Mouse (Mus musculus): ENCODE measurements around the gene Tm9sf4.

The Tm9sf4 gene

DNA sequence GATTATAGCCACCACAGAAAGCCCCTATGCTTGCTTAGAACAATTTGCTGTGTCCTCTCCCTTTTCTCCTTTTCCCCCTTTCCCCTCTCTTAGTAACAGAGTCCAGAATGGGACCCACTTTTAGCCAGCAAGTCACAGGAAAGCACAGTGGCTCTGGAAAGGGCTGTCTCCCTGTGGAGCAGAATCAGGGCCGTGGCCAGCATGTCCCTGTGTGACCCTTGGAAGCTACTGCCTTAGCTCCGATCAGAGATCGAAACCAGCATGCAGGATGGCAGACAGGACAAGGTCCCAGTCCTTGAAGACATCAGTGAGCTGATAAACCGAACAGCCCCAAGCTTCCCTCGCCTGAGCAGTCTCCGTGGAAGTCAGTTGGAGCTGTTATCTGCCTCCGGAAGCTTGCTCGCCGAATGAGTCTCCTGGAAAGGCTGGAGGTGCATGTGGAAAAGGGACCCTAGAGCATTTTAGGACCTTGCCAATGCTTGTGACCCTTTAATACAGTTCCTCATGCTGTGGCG is 56.8 kb downstream of the Tm9sf4 start:
- no peak for DNase-seq

DNA sequence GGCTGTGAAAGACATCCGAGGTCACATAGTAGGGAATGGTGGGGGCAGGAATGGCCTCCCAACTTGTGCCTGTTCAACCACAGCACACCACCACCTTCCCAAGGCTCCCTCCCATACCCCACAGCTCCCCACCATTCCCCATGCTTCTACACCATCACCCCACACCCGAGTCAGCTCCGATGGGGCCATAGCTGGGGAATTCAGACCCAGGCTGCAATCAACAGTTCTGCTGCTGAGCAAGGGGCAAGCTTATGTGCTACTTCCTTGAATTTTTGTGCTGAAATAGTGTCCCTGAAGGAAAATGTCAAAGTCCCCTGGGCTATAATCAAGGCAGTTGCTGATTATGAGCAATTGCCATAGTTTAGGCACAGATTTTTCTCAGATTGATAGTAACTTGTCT is 57.4 kb downstream of the Tm9sf4 start:
- no peak for DNase-seq

DNA sequence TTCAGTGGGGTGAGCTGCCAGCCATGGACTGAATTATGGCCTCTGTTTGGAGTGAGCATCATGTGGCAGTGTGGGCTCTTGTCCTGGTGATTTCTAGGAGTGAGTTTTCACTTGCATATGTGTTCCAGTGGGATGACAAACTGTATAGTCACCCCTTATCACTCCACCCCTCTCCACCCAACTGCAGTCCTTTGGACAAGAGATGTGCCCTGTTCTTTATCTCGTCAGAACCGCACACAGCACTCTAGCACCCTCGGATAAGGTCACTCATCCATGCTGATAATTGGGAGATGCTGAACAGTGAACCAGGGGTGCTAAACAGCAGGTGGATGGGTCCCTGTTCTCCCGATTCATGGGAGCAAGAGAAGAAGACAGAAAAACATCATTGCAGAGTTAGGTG is 60.5 kb downstream of the Tm9sf4 start:
- DNase-seq, result no peak

DNA sequence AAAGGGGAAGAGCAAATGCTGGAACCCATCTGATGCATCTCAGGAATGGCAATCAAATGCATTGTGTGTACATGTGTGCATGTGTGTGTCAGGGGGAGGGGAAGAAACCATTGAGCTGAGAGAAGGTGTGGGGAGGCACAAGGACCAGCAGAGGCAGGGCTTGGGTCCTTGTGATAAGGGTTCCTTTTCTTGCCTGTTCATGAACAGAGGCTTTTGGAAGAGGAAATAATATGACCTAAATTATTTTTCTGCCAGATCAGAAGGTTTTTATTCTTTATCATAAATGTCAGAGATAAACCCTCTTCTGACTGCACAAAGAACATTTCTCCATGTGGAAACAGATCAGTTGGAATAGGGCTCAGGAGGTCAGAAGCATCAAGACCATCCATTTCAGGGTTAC is 61.0 kb downstream of the Tm9sf4 start:
- no peak for DNase-seq

DNA sequence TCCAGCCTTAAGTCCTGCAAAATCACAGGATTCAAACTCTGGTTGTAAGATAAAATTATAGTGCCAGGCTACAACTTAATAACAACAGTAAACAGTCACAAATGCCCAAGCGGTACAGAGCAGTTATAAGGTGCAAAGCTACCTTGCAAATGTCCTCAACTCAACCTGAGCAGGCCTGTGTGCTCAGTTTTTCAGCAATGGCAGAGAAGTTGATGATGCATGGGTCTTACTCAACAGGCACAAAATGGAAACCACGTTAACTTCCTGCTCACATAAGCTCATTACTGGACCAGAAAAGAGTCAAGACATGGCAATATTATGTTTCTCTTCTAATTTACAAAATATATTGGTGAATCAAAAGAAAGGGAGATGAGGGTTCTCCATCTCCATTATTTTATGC is 61.5 kb downstream of the Tm9sf4 start:
- DNase-seq, result no peak

DNA sequence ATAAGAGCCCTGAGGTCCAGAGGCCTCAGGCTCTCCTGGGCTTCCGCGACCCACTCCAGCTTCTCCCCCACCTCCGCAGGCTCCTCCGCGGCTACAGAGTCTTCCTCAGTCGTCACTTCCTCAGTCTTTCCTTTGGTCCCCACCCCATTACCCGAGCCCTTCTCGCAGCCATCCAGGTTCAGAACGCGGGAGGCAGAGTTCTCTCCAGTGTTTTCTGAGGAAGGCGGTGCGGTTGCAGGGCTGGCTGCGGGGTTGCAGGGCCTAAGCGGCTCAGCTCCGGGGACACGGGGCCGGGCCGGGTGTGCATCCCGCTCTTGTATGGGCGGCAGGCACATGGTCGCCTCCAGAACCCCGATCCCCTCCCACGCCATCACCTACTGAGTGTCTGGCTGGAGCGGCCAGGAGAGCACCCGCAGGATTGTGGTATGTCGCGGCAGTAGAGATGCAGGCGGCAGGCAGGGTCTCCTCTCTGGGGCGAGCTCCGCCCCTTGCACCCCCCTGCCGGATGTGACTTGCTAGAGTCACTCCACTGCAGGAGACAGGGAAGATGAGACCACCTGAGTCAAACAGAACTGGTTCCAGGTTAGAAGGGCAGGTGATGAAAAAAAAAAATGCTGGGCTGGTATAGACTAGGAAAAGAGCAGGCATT is 64.0 kb downstream of the Tm9sf4 start, which contains the start of gene Tspyl3:
Tspyl3 (minus strand) TSS at position 496 of the 649 bp plus-strand sequence.
- peak; percentile 53 to 65 for DNase-seq

DNA sequence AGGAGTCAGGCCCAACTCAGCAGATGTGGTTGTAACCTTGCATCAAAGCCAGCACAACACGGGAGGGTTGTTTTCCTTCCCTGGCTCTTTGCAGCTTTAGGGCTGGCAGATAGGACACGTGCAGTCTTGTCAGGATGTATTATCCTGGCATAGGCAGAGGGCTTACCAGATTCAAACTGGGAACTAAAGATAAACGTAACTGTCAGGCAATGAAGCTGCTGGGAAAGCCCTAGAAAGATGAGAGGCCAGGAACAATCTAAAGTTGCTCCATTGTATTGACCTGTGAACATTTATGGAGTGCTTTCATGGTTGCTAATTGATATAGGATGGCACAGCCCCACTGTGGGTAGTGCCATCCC is 64.5 kb downstream of the Tm9sf4 start:
- no peak for DNase-seq

DNA sequence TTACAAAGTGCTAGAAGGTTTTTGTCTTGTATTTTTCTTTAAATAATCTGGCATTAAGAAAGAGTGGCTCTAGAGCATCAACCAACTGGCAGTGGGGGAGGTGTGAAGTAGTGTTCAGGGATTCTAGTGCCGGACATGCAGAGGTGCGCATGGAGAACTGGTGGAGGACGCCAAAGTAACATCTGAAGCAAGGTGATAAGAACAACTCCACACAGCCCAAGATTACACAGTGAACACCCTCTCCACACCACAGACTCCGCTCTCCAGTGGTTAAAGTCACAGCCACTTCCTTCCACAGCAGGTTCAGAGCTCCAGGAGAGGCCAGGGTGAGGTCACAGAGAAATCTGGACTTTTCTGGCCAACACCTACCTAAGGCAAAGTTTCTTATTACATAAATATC is 66.9 kb downstream of the Tm9sf4 start:
- DNase-seq, result no peak

DNA sequence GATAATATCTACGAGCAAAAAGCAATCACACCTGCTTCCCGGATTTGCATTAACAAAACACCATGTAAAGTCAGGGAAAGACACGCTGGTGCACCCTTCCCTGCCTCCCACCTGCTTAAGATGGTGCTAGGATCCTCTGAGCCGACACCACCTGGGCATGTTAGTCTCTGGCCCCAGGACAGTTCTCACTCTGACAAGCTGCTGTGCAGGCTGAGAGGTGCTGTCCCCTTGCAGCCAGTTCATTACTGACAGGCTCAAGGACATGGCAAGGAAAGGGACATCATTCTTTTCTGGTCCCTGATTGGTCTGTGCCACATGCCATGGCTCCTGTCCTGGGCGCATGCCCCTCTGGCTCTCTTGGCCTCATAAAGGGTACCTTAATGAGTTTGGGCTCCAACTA is 67.4 kb downstream of the Tm9sf4 start:
- DNase-seq, result no peak

DNA sequence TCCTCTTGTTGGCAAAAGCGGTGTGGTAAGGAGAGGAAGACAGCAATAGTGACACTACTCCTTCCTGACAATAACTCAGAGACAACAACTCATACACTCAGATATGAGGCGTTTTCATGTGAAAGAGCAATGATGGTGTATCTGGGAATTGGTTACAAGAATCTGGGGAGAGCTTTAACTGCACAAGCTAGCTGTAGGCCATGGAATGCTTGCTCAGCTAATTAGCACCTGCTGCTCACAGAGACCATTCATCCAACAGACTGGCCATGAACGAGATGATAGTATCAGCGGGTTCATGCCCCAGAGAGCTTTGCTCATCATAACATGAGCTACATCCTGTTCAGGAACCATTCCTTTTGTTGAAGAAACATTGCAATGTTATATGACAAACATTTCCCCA is 76.1 kb downstream of the Tm9sf4 start:
- no peak for DNase-seq

DNA sequence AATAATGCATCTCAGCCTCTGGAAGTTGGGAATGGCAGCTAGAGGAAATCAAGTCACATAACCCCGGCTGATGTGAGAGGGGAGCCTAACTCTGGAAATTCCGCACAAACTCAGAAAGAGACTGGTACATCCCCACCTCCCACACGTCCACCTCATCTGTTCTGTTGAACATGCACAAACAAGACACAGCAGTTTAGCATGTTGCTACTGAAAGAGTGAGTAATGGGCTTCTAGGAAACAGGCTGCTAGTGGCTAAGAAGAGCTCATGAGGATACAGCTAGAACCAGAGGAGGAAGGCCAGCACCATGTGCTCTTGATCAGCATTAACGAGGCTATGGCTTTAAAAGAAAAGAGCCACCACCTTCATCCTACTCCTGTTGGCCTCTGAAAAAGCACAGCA is 76.8 kb downstream of the Tm9sf4 start:
- no peak for DNase-seq

DNA sequence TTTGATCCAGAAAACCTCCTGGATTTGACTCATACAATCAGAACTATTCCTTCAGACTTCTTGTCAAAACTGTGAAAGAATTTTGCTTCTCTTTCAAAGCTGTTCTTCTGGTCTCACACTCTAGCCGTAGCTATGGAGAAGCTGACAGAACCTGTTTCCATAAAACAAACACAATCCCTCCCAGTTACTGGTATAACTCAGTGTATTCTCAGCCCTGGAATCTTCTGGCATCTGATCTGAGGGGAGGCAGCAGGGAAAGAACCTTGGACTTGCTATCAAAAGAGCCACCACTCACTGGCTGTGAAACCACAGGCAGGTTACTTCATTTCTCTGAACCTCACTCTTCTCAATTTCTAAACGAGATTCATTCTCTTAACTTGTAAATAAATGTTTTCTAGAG is 77.3 kb downstream of the Tm9sf4 start:
- no peak for DNase-seq

DNA sequence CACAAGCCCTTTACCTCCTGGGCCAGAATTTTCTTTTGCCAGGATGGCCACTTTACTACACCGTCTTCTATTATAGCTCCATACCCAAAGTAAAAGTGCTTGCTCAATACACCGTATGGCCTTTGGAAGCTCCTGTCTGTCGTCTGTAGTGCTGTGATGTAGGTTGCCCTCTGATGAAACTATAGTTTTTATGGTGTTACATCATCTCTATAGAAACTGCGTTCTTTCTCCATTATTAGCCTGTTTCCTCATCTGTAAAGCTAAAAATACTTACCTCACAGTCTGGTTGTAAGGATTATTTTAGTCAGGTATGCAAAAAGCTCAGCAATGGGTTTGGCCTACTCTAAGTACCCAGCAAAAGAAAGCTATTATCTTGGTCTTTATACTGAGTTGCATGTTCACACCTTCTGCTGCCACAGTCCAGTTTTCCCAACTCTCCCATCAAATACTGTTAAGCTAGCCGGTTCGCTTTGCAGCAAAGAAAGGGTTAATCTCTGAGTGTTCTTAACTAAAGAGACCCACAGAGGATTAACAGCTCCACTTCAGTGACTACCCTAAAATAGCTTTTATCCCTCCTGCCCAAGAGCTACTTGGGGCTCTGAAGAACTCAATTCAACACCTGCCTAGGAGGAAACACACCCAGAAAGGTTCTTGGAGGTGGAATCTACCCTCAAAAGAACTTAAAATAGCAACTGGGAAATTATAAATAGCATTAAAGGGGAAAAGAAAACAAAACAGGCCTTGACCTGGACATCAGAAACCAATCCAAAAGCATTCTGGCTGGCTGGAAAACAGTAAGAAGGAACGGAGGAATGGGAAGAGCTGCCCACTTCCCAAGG is 78.1 kb downstream of the Tm9sf4 start:
- DNase-seq, result no peak

DNA sequence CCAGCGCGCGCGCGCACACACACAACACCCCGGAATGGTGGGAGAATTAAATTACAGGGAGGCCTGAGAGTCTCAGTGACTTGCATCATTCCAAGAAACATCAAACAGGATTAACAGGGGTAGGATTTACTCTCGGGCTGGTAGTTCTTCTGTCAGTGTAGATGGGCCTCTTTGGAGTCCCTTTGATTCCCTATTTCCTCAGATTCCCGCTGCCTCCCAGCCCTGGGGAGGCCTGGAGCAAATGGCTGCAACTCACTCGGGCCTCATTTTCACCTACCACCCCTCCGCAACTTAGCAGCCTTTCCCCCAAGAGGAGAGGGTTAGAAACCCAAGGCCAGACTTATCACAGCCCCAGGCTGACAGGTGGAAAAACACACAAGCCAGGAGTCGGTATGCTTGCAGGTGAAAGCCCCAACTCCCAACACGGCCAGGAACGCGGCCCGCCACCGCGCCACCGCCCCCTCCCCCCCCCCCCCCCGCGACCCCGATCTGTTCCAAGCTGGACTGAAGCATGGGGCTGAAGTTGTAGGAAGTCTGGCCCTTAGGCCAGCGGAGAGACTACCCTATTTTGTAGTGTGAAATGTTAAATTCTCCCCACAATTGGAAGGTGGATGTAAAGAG is 78.9 kb downstream of the Tm9sf4 start:
- no peak for DNase-seq

DNA sequence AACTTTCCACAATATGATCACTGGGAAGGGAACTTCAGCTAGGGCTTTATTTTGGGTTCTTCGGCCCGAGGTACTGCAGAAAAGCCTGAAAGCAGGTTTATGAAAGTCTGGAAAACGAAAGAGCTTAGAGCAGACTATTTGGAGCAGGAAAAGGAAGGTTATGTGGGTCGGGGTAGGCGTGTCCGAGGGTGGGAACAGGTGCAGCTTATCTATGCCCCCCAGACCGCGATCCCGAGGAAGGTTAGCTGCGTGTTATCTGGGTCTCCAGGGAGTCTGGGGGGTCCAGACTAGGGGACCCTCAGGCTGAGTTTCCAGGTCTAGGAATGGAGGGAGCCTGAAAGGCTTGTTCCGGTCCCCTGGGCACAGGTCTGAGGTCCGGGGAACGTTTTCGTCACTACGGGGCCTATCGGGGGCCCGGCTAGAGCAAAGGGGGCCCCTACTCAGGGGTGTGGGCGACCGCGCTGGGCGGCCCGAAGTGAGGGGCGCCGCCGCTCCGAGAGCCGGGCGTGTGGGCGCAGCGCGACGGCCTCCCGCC is 79.7 kb downstream of the Tm9sf4 start:
- DNase-seq, result peak in 1 of 2 experiments; percentile 14

DNA sequence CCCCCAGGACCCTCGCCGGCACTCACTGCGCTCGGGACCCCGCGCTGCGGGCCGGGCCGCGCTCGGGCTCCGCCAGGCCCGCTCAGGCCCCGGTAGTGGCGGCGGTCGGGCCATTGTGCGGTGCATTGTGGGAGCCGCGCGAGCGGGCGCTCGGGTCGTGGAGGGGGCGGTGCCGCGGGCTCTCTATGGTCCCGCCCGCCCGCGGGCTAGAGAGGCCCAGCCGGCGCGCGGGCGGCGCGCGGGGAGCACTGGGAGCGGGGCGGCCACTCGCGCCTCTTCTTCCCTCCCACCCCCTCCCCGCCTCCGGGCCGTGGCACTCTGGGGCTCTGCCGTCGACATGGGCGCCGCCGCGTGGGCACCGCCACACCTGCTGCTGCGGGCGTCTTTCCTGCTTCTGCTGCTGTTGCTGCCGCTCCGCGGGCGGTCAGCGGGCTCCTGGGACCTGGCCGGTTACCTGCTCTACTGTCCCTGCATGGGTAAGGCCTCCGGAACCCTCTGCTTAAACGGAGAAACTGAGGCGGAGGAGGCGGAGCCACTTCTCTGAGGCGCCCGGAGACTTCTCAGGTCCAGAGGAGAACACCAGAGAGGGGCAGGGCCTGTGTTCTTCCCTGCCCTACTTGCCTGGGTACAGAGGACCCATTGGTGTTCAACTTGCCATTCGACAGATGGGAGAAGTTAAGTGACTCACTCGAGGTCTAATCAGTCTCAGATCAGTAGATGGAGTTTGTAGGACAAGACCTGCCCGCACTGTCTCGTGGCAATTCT is 80.3 kb downstream of the Tm9sf4 start, which contains the start of the genes Plagl2 and Pofut1:
Plagl2 (minus strand) TSS at position 177 of the 765 bp plus-strand sequence.
Pofut1 (plus strand) TSS at position 284 of the 765 bp plus-strand sequence.
- DNase-seq, result peak; percentile 90 to 96

DNA sequence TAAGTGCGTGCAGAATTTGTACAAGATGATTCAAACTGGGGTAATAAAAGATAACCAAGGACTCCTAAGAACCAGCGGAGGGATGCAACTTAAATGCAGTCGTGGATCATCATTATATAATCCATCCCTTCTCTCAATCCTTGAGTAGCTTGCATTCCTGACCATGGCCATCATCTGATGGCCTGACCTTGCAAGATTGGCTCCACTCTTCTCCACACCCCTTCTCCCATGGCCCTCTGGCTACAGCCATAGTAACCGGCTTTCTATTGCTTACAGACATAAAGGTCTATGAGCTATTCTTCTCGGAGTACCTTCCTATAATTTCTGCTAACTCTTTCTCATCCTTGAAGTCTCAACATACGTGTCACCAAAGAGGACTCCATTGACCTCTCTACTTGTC is 81.1 kb downstream of the Tm9sf4 start:
- no peak for DNase-seq

DNA sequence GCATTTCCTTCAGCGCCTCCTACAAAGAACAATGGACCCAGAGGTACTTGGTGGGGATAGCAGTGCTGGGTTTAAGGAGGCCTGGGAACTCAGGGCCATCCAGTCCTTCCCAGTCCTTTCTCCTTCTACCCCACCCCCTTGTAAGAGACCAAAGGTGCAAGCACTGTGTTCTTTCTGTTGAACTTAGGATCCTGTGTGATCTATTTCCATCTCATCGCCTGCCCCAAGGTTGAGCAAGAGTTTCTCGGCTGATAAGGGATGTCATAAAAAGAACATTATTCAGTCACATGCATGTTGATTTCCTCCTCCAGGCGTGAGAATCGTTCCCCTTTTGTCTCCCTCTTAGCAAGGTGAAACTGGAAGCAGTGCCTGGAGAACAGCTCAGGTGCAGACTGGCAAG is 88.6 kb downstream of the Tm9sf4 start:
- no peak for DNase-seq

DNA sequence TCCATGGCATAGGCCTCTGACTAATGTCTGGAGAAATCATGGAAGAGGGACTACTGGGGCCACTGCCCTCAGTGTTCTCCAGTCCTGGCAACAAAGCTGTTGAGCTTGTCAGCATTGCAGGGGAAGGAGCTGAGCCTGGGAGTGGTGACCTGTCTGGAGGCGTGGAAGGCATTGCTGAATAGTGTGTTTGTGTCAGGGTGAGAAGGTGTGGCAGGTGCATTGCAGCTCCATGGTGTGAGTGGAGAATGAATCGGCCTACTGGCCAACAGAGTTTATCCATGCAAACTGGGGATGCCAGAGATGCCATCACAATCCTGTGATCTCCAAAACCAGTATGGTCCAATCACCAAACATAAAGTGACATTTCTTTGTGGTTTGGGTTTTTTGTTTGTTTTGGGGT is 95.5 kb downstream of the Tm9sf4 start:
- DNase-seq, result no peak

DNA sequence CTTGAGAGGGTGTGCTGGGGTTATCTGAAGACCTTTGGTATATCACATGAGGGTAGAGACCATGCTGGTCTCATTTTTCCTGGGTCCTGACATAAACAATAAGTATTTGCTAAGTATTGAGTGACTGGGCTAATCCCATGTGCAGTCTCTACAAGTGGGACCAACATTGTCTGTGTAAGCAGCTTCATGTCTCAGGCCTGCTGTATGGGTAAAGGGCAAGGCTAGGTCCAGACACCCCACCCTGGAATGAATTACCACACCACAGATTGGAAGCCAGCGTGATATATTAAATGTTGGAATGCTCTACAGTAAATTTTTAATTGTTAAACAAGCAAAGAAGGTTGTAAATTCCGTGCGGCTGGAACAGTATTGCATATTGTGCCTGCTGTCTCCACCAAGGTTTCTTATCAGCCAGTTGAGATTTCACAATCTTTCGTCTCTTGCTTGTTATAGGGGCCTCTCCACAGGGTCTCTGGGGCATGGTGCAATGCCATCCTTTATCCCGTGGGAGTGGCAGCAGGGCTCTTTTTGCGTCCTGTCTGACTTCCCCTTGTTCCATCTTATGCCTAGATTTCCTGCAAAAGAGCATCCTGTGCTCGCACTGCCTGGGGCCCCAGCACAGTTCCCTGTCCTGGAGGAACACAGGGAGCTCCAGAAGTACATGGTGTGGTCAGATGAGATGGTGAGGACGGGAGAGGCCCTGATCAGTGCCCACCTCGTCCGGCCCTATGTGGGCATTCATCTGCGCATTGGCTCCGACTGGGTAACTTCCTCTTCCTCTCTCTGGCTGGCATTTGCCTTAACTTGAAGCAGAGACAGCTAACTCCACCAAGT is 98.1 kb downstream of the Tm9sf4 start:
- no peak for DNase-seq
